Mouse (Mus musculus) ovary, adult 18-20 months (tissue): ENCODE measurements around the gene Gsk3b.

Experiments
- DNase-seq: peaks from one replicate; pipeline ENCODE4 v3.0.0; 2022; ENCODE audit warnings: low spot score, mixed read lengths

The Gsk3b gene

DNA sequence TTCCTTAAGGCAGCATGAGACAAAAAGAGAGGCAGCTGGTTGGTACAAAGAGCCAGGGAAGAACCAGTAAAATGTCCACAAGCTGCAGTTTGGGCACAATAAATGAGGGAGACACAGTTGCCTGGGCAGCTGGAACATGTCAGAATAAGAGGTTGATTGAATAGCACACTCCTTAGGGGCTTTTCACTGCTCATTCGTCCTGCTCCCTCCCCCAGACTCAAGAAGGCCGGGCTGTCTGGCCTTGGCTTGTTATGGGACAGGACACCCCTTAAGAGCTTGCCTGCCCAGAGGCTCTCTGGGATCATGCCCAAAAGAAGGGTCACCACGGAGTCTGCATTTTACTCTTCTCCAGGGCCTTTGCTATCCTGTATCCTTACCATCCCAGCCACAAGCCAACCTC, 194.5 kb downstream of the Gsk3b start:
- DNase-seq = no peak

DNA sequence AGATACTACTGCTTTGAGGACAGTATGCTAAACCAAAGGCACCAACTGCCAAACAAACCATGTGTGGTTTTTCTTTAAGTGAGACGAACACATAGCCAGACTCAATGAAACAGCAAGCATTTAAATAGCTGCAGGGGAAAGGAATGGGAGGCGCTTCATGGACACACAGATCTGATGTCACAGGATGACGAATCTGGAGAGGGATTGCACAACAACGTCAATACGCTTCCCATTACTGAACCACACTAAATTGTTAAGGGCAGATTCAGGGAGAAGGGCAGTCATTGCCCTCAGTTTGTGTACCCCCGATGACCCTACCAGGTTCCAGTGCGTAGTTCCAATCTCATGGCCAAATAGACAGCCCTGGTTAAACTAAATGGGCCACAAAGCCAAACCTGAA, 197.0 kb downstream of the Gsk3b start:
- DNase-seq = no peak

DNA sequence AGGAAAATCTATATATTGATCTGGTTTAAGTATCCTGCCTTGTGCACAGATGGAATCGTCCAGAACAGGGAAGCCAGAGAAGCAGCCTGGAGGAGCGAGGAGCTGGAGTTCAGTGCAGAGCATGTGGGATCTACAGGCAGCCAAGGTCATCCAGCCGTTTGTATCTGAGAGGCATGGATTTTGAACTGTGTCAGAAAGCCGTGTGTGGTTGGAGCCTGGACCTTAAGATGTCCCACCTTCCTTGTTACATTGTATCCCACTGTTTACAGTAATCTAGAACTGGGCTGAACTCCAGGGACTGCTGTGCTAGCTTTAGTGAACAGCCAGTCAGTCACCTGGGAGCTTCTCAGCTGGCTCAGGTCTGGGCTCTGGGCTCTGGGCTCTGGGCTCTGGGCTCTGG, 197.7 kb downstream of the Gsk3b start:
- peak; percentile 28 for DNase-seq

DNA sequence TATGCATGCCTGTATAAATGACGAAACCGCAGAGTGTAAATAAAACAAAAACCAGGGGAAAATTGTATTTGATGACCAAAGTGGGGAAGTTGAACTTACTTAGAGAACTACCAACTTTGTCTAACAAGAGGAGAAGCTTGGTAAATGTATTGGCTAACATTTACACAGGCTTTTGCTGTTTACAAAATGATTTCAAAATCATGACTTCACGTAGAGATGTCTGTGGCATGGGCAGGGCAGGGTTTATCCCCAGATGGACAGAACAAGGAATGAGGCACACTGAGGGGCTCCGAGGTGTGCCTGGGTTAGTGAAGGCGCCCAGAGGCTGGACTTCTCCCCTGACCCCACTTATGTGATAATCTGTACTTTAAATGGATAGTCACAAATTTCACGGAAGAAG, 198.6 kb downstream of the Gsk3b start:
- no peak for DNase-seq

DNA sequence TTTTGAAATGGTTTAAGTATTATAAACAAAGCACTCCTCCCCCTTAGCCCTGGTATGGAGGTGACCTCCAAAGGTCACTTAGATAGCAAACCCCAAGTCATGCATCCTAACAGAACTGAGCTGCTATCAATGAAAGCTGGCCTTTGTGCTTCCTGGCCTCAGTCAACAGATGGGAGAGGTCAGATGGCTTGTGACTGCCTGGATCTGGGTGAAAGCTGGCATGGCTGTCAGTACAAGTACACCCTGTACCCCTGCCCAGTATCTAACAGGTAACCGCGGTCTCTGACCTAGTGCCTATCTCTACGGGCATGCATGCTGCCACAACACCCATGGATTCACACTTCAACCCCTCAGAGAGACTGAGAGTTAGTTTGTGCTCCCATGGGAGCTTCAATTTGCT, 199.0 kb downstream of the Gsk3b start:
- no peak for DNase-seq

DNA sequence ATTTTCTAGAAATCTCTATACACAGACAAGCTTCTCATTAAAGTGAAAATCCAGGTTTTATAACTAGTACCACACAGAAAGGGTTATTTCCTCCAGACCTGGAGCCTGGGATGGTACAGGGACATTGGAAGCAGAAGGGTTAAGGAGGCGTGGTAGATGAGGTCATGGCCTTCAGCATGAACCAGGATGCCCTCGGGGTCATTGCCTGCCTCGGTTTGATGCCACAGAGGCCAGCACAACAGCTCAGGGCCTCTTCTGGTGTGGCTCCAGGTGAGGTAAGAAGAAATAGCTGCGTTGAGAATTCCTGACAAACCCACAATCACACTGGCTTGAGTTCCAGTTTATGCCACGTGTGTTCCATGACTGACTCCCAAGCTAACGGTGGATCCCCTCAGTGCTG, 200.1 kb downstream of the Gsk3b start:
- no peak for DNase-seq

DNA sequence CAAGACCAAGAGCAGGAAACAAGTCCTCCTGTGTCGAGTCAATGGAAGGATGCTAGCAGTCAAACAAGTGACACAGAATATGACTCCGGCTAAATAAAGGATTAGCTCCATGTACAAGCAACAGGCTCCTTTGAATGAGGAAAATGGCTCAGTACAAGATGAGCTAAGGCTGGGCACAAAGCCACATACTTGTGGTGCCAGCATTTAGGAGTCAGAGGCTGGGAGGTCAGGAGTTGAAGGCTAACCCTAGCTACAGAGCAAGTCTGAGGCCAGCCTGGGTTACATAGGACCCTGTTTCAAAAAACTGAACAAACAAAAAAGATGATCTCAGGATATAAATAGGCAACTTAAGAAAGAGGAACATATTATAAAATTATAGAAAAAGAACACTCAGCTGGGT, 201.3 kb downstream of the Gsk3b start:
- DNase-seq = no peak

DNA sequence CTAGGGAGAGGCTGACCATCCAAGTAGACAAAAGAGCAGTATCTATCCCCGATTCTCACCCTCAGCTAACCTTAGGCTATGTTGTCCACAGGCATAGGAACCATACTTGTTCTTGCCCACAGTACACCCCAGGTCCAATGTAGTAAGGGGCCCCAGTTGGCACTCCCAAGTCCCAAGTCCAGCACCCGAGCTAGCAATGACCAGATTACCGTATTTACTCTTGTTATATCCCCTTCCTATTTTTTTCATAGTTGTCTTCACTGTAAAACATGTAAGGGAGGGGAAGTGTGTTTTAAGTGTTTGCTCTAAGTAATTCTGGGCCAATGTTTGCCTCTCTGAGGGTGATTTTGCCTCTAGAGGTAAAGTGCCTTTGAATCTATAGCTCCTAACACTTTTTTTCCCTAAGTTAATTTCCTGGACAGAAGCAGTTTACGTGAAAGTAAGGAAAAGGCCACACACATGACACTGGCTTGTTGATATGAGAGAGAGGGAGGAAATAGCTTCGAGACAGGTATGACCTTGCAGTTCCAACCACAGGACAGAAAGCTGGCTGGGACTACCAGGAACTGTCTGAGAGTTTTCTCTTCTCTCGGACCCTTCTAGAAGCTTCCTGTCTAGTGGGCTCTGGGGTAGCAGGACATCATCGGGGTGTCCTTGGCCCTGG, 206.0 kb downstream of the Gsk3b start, which contains the start of gene Nr1i2:
Gene Nr1i2, minus strand, starts transcription at position 140 of the 664 bp plus-strand sequence.
- DNase-seq = no peak

DNA sequence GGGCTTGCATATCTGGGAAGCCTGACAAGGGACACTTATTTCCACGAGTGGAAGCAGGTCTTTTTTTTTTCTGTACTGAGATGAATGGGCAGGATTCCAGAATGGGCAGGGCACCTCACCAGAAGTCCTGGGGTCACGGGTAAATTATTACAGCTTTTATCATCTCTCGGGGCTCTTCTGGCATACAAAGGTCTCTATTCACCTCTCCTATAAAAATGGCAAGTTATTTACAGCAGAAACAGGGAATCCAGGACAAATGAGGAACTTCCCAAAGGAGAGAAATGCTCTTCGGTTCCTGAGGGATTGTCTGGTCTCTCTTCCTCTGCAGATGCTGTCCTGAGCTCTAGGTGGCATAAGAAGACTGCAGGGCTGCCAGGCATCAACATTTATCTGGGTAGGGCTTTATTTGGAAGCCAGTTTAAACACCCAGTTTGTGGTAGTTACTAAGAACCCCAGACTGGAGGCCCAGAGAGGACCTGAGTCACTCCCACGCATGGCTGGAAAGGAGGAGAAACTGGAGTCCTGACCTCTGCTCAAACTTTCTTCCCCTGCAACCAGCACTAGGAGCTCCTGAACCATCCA, 206.6 kb downstream of the Gsk3b start:
- peak; percentile 40 for DNase-seq
